Mouse (Mus musculus) heart, embryonic 14.5 days (tissue): ENCODE measurements at regions not wholly inside any gene's neighbourhood (a gene's known extent, or its start where the extent isn't known, plus 50 kb on each side); places are given as distances from the start of the nearest gene placed in this dataset.

Source experiments
- ATAC-seq: fragments of 200-750 bp; cut with Nextera tagmentation; 2 replicates; pipeline ENCODE4 v1.8.0; 2017; ENCODE audit warnings: low read depth, moderate TSS enrichment; ENCODE audit not compliant: insufficient number of reproducible peaks, insufficient read depth, low FRiP score
- H3K27ac ChIP-seq, 2 experiments: fragments of 200-500 bp in 1 of 2; fragments of 300-500 bp in 1 of 2; sonication (generic) in 1 of 2; replicated peaks in 1 of 2; 2 replicates each; pipeline ENCODE4 v1.5.1; 2012 to 2014; ENCODE audit warnings: low read depth in 2 of 2, low read length in 2 of 2, control low read depth in 1 of 2, mild to moderate bottlenecking in 1 of 2, mixed read lengths in 1 of 2; ENCODE audit not compliant: control insufficient read depth in 1 of 2, insufficient read depth in 1 of 2
- H3K27me3 ChIP-seq: fragments of 300-500 bp; sonication (generic); 2 replicates; pipeline ENCODE4 v1.6.1; 2014; ENCODE audit warnings: mild to moderate bottlenecking, low read length, control low read depth; ENCODE audit not compliant: control insufficient read depth, insufficient read depth
- H3K36me3 ChIP-seq: fragments of 300-500 bp; sonication (generic); 2 replicates; pipeline ENCODE4 v1.6.1; 2014; ENCODE audit warnings: mild to moderate bottlenecking, control low read depth, low read length, mixed read lengths; ENCODE audit not compliant: control insufficient read depth, insufficient read depth
- H3K4me1 ChIP-seq, 2 experiments: fragments of 200-500 bp in 1 of 2; fragments of 300-500 bp in 1 of 2; sonication (generic) in 1 of 2; 2 replicates each; pipeline ENCODE4 v1.6.1; 2012 to 2014; ENCODE audit warnings: low read length in 2 of 2, control low read depth in 1 of 2, mixed read lengths in 1 of 2; ENCODE audit not compliant: control insufficient read depth in 2 of 2, insufficient read depth in 2 of 2
- H3K4me2 ChIP-seq: fragments of 300-500 bp; sonication (generic); 2 replicates; pipeline ENCODE4 v1.6.1; 2014; ENCODE audit warnings: mild to moderate bottlenecking, low read length
- H3K4me3 ChIP-seq, 2 experiments: fragments of 200-500 bp in 1 of 2; fragments of 300-500 bp in 1 of 2; sonication (generic) in 1 of 2; 2 replicates each; pipeline ENCODE4 v1.5.1; 2012 to 2014; ENCODE audit warnings: low read length in 2 of 2, mild to moderate bottlenecking in 2 of 2, control low read depth in 1 of 2, low read depth in 1 of 2, moderate library complexity in 1 of 2; ENCODE audit not compliant: control insufficient read depth in 1 of 2, insufficient read depth in 1 of 2
- H3K9ac ChIP-seq: fragments of 300-500 bp; sonication (generic); 2 replicates; pipeline ENCODE4 v1.6.1; 2014; ENCODE audit warnings: mild to moderate bottlenecking, low read length
- H3K9me3 ChIP-seq: fragments of 300-500 bp; sonication (generic); 2 replicates; pipeline ENCODE4 v1.6.1; 2016; ENCODE audit warnings: low read length, control low read depth; ENCODE audit not compliant: control insufficient read depth
- WGBS: fragments of 180-500 bp; shearing (Covaris S2); extraction: QIAGEN DNeasy Blood & Tissue Kit; methylation state at CpG from one replicate; pipeline ENCODE4 v1.1.7; 2014; 5-methylcytosine and 5-hydroxymethylcytosine counted together

DNA sequence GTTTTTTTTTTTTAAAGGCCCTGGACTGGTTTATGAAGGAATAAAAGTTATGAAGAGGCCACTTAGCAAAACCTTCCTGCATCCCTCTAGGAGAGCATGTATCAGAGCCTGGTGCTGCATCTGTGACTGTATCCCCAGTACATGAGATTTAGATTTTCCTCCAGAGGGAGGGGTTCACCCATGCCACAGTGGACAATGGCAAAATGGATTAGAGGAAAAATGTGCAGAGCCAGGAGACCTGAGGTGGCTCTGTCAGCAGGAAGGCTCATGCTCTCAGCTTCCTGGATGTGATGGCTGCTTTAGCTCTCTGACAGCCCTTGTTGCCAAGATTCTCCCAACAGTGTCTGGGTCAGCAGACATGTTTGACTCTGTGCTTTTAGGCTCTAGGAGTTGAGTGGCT is 298.2 kb downstream of the Eipr1 start:
- no peak for ATAC-seq
- Histone ChIP-seq H3K4me3 (no peak overlapping the region), H3K9ac (no peak overlapping the region), H3K36me3 (no peaks in the 10 kb centered on the region), H3K4me2 (no peak overlapping the region), H3K9me3 (no peaks in the 10 kb centered on the region), H3K27me3 (no peaks in the 10 kb centered on the region), H3K27ac (no peak overlapping the region), H3K4me1 (peaks cover 17 to 21% of the 10 kb centered on the region in 2 experiments)

DNA sequence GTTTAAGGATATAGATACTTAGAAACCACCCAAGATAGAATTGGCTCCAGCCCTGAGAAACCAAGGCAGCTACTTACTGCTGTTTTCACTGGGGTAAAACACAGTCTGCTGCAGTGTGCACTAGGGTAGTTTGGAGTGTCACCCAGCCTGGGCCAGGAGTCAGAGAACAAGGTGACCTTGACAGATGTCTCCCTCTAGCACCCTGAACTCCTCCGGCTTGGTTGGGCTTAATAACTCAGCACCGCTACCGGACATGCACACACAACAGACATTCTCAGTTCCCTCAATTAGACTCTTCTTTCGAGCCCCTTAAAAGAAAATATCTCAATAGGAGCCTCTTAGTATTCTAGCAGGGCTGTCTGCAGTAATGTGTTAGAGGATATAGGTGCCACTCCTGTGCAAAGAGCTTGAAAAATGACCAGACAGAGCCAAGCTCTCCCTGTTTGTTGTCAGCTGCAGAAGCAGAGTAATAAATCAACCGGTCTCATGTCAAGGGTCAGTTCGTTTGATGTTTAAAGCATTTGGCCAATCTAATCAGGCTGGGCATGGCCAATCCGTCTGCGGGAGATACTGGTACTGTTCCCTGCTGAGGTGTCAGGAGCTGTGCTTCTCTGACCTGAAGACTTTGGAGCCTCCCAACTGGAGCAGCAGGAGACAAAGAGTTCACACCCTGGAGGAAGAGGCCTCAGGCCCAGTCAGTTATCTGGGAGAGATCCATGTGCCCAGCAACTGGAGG is 299.1 kb downstream of the Eipr1 start:
- Histone ChIP-seq H3K27ac (peak overlapping the region in 1 of 2 experiments; percentile 24; a peak in 1 of 4 replicates), H3K4me2 (no peak overlapping the region), H3K4me1 (peaks cover 17 to 21% of the 10 kb centered on the region in 2 experiments), H3K36me3 (no peaks in the 10 kb centered on the region), H3K9ac (peak overlapping the region; percentile 12; the same call in 1 of the 2 replicates), H3K4me3 (no peak overlapping the region), H3K9me3 (no peaks in the 10 kb centered on the region), H3K27me3 (no peaks in the 10 kb centered on the region)
- ATAC-seq = no peak
- 28% methylated on average over 8 of the region's 8 CpGs for WGBS

DNA sequence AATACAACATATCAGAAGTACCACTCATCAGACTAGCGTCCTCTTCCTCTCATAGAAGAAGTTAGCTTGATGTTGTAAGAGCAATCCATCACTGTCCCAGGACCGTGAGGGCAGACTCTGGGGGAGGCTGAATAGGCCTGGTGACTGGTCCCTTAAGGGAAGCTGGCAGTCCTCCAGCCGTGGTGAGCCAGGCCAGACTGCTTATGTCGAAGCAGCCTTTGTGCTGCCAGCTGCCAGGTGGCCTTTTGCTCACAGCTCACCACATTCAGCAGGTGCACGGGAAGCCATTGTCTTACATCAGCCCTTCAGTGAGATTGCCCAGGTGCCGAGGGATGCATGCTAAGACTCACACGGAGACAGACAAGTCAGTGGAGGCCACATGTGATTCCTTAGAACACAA is 302.8 kb downstream of the Eipr1 start:
- no peaks in the 10 kb centered on the region for H3K36me3 ChIP-seq
- no peak overlapping the region for H3K4me2 ChIP-seq
- H3K9ac ChIP-seq = no peak overlapping the region
- 34% methylated on average over 7 of the region's 7 CpGs for WGBS
- peaks cover 10 to 15% of the 10 kb centered on the region in 2 experiments for H3K4me1 ChIP-seq
- H3K4me3 ChIP-seq = no peak overlapping the region
- no peak for ATAC-seq
- H3K27ac ChIP-seq = no peak overlapping the region
- H3K9me3 ChIP-seq = no peaks in the 10 kb centered on the region
- no peaks in the 10 kb centered on the region for H3K27me3 ChIP-seq

DNA sequence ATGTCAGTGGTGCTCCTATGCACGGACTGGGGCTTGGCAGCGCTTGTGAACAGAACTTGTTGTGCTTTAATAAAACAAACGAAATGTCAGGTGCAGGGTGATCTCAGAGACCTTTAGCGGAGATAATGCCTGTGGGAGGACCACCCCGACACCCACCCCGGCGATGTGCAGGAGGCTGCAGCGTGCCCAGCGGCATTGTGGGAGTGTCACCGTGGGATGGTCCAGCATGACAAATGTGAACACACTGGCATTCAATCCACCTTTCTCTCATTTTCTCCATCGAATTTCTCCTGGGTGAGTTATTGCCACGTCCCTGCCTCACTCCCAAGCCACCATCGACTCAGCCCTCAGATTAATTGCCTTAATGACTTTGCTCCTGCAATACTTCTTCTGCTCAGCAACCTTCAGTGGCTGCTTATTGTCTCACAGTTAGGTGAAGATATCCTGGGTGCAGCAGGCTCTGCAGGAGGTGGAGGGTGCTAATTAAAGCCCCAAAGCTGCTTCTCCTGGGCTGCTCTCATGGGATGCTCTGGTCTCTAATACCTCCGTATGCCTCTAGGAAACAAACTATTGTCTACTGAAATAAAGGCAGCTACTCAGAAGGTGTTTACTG is 310.5 kb downstream of the Eipr1 start:
- H3K9me3 ChIP-seq = no peaks in the 10 kb centered on the region
- no peak for ATAC-seq
- no peaks in the 10 kb centered on the region for H3K36me3 ChIP-seq
- no peaks in the 10 kb centered on the region for H3K4me1 ChIP-seq
- H3K4me3 ChIP-seq = no peak overlapping the region
- H3K4me2 ChIP-seq = no peak overlapping the region
- H3K27me3 ChIP-seq = no peaks in the 10 kb centered on the region
- WGBS = 64% methylated on average over 14 of the region's 14 CpGs
- no peak overlapping the region for H3K27ac ChIP-seq
- no peak overlapping the region for H3K9ac ChIP-seq

DNA sequence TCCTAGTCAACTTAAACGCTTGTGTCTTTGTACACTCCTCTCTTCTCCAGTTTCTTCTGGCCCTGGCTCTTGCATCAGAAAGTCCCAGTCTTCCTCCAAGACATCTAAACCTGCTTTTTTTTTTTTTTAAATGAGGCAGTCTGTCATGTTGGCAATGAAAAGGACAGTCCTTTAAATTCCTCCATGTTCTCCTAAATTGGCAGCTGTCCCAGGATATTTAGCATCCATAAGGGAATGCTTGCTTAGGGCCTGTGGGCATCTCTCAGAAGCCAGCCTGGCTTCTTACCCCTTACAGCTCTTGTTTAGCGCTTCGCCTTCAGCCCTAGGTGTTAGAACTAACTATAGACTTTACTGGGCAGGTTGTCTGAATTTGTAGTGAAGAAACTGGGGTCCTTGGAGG is 311.2 kb downstream of the Eipr1 start:
- no peak overlapping the region for H3K9ac ChIP-seq
- H3K27me3 ChIP-seq = no peaks in the 10 kb centered on the region
- no peaks in the 10 kb centered on the region for H3K9me3 ChIP-seq
- 91% methylated on average over 3 of the region's 3 CpGs for WGBS
- H3K4me1 ChIP-seq = no peaks in the 10 kb centered on the region; a peak in 1 of 4 replicates
- no peak overlapping the region for H3K4me3 ChIP-seq
- no peak overlapping the region for H3K27ac ChIP-seq
- H3K36me3 ChIP-seq = no peaks in the 10 kb centered on the region
- no peak for ATAC-seq
- no peak overlapping the region for H3K4me2 ChIP-seq

DNA sequence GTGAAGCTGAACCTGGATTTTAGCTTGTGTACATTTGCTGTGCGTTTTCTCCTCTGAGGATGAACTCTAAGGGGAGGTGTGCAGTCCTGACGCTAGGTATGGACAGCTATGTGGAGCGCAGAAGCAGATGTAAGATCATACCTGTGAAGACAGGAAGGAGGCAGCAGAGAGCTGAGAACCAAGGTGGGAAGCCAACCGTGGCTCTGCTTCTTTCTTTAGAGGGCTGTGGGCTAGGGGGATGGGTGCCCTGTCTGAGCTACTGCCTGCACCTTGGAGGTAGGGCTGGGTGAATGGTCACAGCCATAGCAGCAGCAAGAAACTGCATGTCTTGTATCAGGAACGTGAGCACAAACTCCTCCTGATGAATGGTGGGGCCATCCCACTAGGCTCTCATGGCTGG is 316.6 kb downstream of the Eipr1 start:
- 34% methylated on average over 5 of the region's 5 CpGs for WGBS
- no peak for ATAC-seq
- no peak overlapping the region for H3K4me3 ChIP-seq
- no peaks in the 10 kb centered on the region; a peak in 1 of 4 replicates for H3K4me1 ChIP-seq
- no peak overlapping the region for H3K9ac ChIP-seq
- no peaks in the 10 kb centered on the region for H3K9me3 ChIP-seq
- no peak overlapping the region for H3K4me2 ChIP-seq
- H3K27me3 ChIP-seq = no peaks in the 10 kb centered on the region
- H3K27ac ChIP-seq = no peak overlapping the region
- H3K36me3 ChIP-seq = no peaks in the 10 kb centered on the region

DNA sequence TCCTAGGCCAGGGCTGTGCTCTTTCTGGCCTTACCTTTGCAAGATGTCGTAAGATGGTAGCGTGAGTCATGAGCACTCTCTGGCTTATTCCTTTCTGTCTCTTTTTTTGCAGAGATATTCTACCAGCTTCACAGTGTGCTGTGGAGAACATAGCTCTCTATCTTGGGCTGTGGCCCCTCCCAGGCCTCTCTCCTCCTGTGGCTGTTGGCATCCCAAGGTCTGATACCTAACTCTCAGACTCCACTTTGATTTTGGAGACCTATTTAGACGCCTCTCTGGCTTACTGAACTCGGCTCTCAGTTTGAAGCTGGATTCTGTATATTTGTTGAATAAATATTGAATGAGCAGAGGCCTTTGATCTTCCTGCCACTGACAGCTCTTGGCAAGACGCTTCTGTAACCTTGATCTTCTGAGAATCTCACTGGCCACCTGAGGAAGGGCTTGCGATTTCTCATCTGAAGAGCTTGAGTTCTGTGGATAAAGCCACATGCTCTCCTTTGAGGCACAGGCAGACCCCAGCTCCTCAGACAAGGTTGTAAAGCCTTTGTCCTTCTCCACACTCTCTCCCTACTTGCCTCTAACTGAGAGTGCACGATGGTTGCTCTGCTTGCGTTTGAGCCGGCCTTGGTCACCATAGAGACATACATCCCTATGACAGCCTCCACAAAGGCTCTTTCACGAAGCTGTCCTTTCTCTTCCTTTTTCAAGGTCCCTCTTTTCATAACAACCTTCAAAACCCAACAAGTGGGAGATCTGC is 323.7 kb downstream of the Eipr1 start:
- no peaks in the 10 kb centered on the region for H3K4me1 ChIP-seq
- no peak overlapping the region for H3K4me2 ChIP-seq
- H3K27ac ChIP-seq = no peak overlapping the region
- no peak overlapping the region for H3K9ac ChIP-seq
- H3K4me3 ChIP-seq = no peak overlapping the region
- H3K9me3 ChIP-seq = no peaks in the 10 kb centered on the region
- 74% methylated on average over 10 of the region's 10 CpGs for WGBS
- H3K36me3 ChIP-seq = no peaks in the 10 kb centered on the region
- no peak for ATAC-seq
- no peaks in the 10 kb centered on the region for H3K27me3 ChIP-seq
